Mouse (Mus musculus) adrenal gland, postnatal 25 days (tissue): Measurements from ENCODE around the gene Tspo2. TPM values are rescaled to one million over a fixed set of nuclear protein-coding genes. Genes with fewer than 3 reads are reported as not detected.
"Not testable (repeated sequence)": the region's sequence is repeated elsewhere in the genome, so short reads cannot be mapped to it uniquely, and the experiment has no call there.

Experiments
- DNase-seq: peaks from one replicate; pipeline ENCODE4 v3.0.0; 2021; ENCODE audit warnings: mixed read lengths
- long read RNA-seq: library from polyadenylated mRNA; stranded (forward); transcript quantifications from one replicate; pipeline ENCODE4 v2.0.0, GENCODE M21; 2021
- total RNA-seq: library from RNA; stranded (reverse); gene quantifications from 2 replicates; pipeline ENCODE4 v1.2.3, GENCODE M21; 2021

The Tspo2 gene
- total RNA-seq = not detected in 2 replicates
- long read RNA-seq = 0 reads

GRCm38 (mm10) chr17:48451353-48451675 lies at the start of gene Tspo2:
Gene Tspo2 (minus strand): TSS chr17:48451522.
- DNase-seq = no peak

DNA sequence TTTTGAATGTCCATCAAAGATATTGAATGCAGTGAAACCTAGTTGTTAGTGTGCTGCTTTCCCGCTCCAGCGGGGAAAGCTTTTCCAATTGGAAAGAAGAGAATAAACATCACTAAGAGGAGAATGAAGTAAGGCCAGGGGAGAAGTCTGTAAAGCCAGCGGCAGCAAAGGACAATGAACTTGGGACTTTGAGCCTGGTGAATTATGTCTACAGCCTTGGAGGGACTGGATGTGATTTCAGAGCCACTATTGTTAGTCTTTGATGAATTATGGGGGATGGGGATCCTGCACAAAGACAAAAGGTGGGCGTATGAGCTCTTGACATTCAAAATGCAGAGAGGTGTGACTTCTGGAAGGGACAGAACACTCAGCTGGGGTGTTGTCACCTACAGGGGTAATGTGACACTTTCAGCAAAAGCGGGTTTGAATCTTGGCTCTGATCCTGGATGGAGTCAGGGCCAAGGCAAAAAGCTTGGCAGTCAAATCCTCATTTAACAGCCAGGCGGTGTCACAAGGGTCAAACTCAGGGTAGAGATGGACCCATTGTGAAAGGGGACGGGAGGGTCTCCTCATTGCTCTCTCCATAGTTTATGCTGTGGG lies 49.6 kb upstream of the Tspo2 start:
- no peak for DNase-seq

- DNase-seq = no peak
These were observed 46.7 kb upstream of the Tspo2 start for GRCm38 (mm10) chr17:48497986-48498385.

- peak; percentile 45 for DNase-seq
These were observed 42.7 kb upstream of the Tspo2 start for GRCm38 (mm10) chr17:48493986-48494385.

- DNase-seq = no peak
These were observed 42.3 kb upstream of the Tspo2 start for GRCm38 (mm10) chr17:48493582-48493981.

DNA sequence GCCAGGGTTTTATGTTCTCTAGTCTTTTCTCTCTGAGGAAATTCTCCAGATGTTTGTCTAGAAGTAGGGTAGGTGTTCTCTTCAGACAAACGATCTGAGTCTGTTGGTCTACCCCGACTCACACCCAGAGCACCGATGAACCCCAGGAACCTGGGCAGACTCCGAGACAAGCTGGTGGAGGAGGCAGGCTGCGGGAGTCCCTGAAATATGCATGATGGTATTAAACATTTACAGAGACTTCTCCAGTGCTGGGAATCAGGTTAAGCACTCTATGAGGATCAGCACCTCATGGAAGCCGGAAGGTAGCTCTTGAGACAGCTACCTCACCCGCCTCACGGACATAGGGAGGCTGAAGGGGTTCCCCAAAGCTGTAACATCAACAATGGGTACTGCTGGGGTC lies 41.3 kb upstream of the Tspo2 start:
- no peak for DNase-seq

GRCm38 (mm10) chr17:48489466-48489865 lies 38.1 kb upstream of the Tspo2 start:
- no peak for DNase-seq

- DNase-seq = no peak
These were observed 32.9 kb upstream of the Tspo2 start for GRCm38 (mm10) chr17:48484191-48484590.

GRCm38 (mm10) chr17:48483764-48484163 lies 32.4 kb upstream of the Tspo2 start:
- DNase-seq = no peak

- DNase-seq = no peak
These were observed 28.6 kb upstream of the Tspo2 start for GRCm38 (mm10) chr17:48479952-48480351.

GRCm38 (mm10) chr17:48475444-48475843 lies 24.1 kb upstream of the Tspo2 start:
- no peak for DNase-seq

GRCm38 (mm10) chr17:48474282-48474681 lies 23.0 kb upstream of the Tspo2 start:
- not testable (repeated sequence) for DNase-seq

DNA sequence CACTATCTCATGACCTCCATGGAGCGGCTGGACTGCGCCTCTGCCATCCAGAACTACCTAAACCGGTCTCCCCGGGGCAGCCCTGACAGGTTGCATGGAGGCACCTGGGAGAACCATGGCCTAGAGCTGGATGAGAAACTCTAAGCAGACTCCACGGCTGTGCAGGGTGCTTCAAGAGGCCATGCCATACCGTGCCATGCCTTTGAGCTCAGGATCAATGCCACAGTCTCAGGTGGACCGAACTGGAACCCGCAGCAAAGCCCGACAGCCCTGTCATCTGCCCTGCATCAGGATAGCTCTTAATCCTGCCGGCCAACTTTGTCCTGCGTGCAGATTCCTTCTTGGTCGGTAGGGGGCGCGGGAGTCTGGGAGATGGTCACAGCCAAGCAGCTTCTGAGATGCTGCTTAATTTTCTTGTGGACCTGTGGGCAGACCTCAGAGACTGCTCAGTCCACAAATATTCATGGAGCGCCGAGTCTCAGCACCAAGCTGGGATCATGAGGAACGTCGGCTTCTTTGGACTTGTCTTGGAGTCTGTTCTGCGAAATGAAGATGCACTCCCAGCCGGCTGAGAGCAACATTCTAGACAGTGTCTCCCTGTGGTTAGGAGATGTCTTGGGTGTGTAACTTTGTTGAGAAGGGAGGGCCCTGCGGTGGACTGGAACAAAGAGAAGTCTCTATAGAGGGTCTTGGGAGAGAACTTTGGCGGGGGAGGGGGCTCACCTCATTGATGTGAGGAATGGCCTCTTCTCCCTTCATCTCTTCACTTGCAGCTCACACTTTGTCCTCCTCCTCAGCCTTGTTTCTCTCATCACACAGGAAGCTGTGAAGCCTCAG lies 16.3 kb upstream of the Tspo2 start:
- peak; percentile 84 for DNase-seq

DNA sequence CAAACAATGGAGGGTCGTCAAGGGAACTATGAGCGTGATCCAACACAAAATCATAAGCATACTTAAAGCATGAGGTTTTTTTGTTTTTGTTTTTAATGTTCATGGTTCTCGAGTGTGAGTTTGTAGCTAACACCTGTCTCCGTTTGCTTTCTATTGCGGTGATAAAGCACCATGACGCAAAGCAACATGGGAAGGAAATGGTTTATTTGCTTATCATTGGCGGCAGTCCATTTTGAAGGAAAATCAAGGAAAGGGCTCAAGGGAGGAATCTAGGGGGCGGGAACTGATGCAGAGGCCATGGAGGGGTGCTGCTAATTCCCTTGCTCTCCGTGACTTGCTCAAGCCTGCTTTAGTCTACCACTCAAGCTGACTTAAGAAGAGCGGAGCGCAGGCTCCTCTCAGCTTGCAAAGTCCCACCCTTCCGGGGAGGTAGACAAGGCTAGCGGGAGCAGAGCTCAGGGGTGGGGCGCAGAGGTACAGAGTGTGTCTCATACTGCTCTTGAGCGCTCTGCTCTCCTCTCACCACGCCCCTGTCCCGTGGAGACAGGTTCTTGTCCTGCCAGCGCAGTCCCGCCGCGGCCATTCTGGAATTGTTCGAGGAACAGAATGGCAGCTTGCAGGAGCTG lies 15.6 kb upstream of the Tspo2 start:
- DNase-seq = no peak

GRCm38 (mm10) chr17:48463391-48463790 lies 12.1 kb upstream of the Tspo2 start:
- no peak for DNase-seq

- DNase-seq = no peak
These were observed 10.8 kb upstream of the Tspo2 start for GRCm38 (mm10) chr17:48462096-48462495.

GRCm38 (mm10) chr17:48457971-48458653 lies 6.8 kb upstream of the Tspo2 start:
- no peak for DNase-seq

- DNase-seq = no peak
These were observed 4.6 kb upstream of the Tspo2 start for GRCm38 (mm10) chr17:48455955-48456354.

GRCm38 (mm10) chr17:48454688-48455087 lies 3.4 kb upstream of the Tspo2 start, which contains the start of gene Unc5cl:
Gene Unc5cl (plus strand): TSS chr17:48454901.
- DNase-seq = no peak

- DNase-seq = no peak
These were observed 2.9 kb upstream of the Tspo2 start for GRCm38 (mm10) chr17:48454190-48454589.

GRCm38 (mm10) chr17:48453489-48453888 lies 2.2 kb upstream of the Tspo2 start:
- no peak for DNase-seq

DNA sequence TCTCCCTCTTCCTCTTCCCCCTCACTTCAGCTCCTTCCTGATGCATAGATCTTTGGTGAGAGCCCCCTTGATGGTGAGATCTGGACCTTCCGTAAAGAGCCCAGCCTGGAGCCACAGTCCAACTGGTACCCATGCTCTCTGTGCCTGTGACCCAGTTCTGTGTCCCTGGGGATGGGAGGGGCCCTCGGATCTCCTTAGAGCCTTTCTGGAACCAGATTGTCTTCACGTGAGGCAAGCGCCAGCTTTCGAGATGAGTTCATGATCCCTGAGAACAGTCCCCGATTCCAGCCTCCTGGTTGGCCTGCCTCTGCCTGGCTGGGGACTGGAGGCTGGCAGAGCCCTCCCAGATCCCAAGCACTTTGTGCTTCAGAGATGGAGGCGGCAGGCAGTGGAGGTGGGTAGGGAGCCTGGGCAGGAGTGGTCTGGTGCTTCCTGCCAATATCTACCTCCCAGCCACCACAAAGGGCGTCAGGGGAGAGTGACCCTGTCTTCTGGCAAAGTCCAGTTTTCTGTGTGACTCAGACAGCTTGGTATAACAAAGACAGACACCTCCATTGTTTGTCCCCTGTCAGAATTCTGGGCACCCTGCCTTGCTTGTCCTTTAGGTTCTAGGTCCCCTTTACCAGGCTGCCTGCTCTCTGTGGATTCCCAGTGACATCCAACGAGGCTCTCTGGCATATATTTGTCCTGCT lies 577 bp upstream of the Tspo2 start:
- DNase-seq = no peak
